Mouse (Mus musculus) T-helper 1 cell (primary cell): ENCODE data around the gene Lrrc8e.

Experiments used
- in situ Hi-C: fragments of 300-600 bp; cut with MboI, MseI; formaldehyde crosslinking; loops from one replicate; pipeline ENCODE4 v1.15.1; 2025; ENCODE audit warnings: high pct_unique_total_duplicates

Gene Lrrc8e

DNA sequence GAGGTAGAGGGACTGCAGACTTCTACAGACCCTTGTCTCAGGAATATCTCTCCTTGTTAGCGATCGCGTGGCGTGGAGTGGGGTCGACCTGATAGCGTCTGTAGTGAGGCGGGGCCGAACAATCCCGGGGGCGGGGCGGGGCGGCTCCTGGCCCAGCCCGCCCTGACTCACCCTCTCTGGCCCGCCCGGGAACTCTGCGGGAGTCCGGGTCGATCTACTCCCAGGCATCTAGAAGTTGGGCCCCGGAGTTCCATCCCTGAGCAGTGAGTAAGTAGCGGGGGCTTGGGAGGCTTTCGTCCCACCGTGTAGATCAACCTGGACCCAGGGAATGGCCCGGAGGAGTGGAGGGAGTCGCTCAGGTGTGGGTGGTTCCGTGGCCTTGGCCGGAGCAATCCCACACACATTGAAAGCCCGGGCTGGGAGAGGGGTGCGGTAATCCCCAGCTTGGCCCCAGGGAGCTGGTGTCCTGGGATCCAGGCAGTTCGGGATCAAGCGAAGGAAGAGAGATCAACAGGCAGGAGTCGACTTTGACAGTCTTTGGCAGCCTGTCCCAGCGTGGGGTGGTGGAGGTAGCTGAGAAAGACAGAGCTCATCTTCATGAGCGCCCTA, at the start of gene Lrrc8e:
TSS of gene Lrrc8e (plus strand) at position 89 of the 609 bp plus-strand sequence.
- in situ Hi-C loops = loop anchor here (10.0 kb wide), 1 partner anchor 602 kb away; the partner anchor contains the start of genes Pcp2, Pet100 and Xab2

DNA sequence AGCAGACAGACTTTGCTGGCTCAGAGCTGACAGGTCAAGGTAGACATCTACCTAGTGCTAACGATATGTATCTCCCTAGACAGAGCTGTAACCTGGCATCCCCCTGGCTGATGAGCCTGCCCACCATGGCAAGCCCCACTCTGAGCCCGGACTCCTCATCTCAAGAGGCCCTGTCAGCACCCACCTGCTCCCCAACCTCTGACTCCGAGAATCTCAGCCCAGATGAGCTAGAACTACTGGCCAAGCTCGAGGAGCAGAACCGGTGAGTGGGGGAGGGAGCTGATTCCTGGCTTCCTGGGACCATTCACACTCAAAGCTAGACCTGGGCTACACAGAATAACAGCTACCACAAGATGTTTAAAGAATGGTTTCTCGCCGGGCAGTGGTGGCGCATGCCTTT, 43.2 kb upstream of the Lrrc8e start:
- in situ Hi-C loops = no loop called here

DNA sequence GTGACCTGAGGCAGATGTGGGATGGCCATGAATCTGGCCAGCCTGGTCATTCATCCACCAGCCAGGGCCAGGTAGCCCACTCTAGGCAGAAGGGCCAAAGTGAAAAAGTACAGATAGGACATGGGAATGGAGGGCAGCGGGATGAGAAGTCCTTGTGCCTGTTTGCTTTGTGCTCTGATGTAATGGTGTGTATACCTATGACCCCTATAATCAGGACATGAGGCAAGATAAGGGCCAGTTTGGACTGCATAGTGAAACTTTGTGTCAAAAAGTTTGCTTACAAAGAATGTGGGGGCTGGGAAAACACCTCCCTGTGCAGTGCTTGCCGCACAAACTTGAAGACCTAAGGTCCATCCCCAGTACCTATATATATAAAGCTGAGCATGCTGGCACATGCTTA, 40.5 kb upstream of the Lrrc8e start:
- in situ Hi-C loops = no loop called here

DNA sequence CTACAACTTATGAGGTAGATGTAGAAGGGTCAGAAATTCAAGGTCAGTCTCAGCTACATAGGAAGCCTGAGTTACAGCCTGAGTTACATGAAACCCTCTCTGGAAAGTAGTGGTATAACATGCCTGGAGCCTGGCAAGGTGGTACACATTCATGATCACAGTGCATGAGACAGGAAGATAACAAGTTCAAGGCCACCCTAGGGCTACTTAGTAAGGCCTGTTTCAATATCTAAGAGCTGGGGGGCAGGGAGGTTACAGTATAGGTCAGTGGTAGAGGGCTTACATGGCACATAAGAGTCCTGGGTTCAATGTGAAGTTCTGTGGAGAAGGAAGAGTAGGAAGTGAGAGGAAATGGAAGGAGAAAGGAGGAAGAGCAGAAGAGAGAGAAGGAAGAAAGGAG, 38.0 kb upstream of the Lrrc8e start:
- in situ Hi-C loops = no loop called here

DNA sequence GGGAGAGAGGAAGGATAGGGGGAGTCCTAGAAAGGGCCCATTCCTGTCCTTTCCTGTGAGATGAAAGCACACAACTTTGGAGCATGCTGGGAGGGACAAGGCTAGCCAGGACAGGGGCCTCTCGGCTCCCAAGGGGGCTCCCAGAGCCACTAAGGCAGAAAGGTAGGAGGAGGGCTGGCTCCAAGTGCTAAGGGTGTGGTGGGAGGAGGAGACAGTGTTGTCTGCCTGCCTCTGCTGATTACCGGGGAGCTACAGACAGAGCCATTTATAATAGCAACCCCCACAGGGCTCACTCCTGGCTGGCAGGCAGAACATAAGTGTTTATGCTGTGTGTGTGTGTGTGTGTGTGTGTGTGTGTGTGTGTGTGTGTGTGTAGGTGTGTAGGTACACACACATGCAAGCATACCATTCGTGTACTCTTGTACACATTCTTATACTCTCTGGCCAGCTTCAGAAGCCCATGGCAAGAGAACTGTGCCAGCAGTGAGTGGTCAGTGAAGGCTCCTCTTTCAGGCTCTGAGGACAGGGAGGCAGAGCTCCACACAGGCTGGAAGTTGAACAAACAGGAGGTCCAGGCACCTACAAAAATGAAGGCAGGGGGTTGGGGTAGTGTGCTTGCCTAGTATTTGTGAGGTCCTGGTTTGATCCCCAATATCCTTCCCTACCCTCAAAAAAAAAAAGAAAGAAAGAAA, 37.5 kb upstream of the Lrrc8e start:
- in situ Hi-C loops = no loop called here

DNA sequence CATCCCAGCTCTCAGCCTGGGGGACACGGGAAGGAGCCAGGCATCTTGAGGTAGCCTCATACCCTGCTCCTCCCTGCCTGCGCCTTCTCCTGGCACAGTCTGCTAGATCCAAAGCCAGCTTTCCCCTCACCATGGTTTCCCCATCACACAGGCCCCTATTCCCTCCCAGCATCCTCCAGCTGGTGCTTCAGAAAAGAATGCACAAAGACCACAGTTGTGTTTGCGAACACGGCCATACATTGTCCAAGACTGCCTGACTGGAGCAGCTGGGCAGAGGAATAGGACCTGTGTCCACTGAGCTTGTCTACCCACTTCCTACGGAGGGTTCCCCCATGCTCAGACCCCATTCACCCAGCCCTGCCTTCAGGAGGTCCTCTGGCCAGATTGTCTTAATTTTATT, 34.3 kb upstream of the Lrrc8e start:
- in situ Hi-C loops = no loop called here

DNA sequence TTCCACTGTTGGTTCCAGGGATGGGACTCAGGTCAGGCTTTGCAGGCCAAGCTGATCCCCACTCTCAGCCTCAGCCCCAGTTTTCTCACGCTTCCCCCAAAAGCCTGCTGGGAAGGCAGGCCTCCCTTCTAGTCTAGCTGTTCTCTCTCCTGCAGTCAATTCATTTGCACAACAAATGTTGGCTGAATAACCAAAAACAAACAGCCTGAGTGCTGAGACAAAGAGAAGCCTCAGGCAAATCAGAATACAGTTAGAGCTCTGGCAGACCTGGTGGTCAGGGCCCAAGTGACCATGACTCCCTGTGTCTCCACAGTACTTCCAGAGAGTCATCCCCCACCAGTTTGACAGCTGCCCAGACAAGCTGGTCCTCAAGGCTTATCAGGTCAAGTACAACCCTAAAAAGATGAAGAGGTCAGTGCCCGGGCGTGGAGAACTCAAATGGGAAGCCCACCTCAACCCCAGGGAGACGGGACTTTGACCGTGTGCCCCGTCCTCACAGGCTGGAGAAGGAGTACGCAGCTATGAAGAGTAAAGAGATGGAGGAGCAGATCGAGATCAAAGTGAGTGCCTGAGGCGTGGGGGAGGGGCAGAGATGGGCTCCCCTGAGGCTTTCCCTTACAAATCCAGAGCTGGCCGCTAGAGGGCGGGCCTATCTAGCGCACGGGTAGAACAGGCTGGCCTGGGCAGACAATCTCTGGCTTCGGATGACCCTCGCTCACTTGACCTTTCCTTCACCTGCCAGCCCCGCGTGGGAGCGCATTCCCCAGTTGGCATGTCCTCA, 33.6 kb upstream of the Lrrc8e start:
- in situ Hi-C loops = no loop called here

DNA sequence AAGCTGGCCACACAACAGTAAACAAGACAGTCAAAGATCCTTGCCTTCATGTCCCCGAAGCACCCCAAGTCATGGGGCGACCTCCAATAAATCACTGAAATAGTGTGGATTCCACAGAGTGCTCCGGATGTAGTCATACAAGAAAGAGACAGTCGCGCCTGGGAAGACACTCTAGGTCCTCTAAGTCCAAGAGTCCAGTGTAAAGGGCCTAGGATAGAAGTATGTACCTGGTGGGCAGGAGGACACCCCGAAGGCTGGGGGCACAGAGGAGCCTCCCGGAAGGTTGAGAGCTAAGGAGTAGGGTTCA, 33.1 kb upstream of the Lrrc8e start:
- in situ Hi-C loops = no loop called here

DNA sequence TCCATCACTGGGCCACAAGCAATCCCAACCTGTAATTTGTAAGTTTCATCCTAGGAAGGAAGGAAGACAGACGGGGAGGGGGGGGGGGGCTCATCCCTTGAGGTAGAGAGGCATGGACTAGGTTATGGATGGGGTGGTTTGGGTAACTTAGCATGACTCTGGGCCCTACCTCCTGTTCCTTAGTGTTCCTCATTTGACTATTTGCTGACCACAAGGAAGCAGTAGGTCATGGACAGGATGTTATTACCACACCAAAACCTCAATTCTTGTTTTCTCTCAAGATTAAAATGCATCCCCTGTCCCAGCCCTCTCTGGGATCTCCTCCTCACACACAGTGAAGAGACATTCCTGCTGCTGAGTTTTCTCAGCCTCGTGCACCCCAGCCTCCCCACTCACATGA, 25.3 kb upstream of the Lrrc8e start:
- in situ Hi-C loops = no loop called here

DNA sequence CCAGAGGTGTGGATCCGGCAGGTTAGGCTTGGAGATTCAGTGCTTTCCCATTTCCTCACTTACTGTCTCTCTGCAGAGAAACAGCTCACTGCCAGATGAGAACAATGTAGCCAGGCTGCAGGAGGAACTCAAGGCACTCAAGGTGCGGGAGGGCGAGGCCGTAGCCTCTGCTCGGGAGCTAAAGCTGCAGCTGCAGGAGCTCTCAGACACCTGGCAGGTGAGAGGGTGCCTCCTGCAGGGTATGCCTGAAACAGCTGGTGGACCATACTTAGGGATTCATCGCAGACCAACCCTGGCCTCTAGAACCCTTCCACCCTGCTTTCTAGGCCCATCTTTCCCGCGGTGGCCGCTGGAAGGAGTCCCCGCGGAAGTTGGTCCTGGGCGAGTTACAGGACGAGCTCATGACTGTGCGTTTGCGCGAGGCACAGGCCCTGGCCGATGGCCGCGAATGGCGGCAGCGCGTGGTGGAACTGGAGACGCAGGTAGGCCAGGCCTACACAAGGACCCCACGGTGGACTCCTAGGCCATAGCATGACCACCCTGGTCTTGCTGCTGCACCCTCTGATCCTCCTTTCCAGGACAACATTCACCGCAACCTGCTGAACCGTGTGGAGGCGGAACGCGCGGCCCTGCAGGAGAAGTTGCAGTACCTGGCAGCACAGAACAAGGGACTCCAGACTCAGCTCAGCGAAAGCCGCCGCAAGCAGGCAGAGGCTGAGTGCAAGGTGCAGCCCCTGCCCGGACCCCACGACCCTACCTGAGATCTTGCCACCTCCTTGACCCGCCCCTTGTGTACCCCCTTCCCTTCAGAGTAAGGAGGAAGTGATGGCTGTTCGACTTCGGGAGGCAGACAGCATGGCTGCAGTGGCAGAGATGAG, 21.1 kb upstream of the Lrrc8e start:
- in situ Hi-C loops = no loop called here

DNA sequence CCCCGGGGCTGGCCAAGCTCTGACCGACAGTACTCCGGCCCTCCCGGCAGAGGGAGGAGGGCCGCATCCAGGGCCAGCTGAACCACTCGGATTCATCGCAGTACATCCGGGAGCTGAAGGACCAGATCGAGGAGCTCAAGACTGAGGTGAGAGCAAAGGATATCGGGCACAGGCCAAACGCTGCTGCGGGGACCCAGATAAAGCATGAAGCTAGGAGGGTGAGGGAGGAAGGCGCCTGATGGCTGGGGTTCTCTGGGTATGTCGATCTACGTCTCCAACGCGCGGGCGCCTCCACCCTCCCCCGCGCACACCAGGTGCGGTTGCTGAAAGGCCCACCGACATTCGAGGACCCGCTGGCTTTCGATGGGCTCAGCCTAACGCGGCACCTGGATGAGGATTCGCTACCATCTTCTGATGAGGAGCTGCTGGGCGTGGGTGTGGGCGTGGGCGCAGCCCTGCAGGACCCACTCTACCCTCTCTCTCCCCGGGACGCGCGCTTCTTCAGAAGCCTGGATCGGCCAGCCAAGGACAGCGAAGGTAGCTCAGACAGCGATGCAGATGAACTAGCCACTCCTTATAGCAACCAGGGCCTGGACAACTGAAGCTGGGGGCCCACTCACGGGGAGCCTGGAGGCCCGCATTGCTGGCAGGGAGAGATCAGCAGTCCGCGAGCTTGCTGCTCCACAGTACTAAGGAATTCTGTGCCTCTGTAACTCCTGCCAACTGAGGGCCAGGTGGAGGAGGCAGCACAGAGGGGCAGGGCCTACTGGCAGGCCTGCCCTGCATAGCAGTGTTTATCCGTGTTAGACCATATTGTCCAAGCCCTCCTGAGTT, 20.2 kb upstream of the Lrrc8e start:
- in situ Hi-C loops = no loop called here

DNA sequence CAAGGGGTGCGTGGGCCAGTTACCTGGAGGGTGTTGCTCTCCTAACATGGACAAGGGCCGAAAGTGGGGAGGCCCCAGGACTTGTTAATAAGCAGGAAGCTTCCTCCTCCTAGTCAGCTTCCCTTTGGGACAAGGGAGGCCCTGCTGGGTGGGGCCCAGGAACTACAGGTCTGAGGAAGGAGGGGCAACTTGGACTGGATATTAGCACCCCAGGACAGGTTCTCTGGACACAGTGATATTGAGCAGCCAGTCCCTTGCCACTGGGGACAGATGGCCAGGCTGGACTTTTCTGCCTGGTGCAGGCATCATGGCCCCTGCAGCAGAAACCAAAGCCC, 19.6 kb upstream of the Lrrc8e start:
- in situ Hi-C loops = no loop called here

DNA sequence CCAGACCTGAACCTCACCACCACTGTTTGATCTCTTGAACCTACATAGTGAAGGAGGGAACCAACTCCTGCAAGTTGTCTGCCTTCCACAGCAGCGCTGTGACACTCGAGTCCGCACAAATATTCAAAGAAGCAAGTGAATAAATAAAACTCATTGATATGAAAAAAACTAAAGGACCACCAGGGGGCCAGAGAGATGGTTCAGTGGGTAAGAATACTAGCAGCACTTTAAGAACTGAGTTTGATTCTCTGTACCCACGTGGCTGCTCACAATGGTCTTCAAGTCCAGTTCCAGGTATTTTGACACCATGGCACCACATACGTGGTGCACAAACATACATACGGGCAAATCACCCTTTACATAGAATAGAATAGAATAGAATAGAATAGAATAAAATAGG, 15.5 kb upstream of the Lrrc8e start:
- in situ Hi-C loops = no loop called here

DNA sequence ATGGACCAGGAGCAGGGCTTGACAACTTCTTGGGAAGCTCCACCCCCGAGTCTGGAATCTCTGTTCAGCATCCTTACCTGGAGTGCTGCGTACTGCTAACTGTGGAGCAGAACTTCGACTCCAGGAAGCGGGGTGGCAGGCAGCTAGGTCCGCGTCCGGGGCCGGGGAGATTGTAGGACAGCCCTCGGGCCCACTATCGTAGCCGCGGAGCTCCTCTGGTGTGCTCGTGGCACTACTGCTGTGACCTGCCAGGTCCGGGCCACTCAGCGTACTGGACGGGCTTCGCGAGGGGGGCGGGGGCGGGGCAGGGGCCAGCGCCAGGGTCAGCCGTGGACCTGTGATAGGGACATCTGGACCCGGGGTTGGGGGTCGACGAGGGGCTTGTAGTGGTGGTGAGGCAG, 13.8 kb upstream of the Lrrc8e start:
- in situ Hi-C loops = no loop called here

DNA sequence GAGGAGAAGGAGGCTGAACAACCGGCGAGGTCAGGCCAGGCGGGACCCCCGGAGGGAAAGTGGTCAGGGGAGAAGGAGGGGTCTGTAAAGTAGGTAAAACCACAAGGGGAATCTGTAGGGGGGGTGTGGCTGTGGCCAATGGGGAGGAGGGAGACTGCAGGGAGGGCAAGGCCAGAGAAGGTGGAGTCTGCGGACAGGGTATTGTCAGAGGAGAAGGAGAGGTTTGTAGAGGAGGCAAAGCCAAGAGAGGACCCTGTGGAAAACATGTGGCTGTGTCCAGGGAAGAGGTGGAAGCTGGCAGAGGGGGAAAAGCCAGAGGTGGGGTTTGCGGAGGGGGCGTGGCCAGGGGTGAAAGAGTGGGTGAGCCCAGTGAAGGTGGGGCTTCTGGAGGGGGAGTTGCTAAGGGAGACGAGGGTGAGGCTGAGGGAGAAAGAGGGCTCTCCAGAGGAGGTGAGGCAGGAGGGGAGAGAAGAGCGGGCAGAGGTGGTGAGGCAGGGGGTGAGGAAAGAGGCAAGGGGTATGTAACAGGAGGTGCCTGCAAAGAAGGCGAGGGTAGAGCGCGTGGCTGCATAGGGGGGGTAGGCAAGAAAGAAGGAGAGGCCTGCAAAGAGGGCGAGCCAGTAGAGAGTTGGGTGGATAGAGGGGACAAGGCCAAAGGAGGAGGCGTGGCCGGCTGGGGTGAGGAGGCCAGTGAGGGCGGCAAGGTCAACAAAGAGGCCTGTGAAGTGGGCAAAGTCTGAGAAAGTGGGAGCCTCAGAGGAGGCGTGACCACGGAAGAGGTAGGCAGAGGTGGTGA, 13.2 kb upstream of the Lrrc8e start:
- in situ Hi-C loops = no loop called here

DNA sequence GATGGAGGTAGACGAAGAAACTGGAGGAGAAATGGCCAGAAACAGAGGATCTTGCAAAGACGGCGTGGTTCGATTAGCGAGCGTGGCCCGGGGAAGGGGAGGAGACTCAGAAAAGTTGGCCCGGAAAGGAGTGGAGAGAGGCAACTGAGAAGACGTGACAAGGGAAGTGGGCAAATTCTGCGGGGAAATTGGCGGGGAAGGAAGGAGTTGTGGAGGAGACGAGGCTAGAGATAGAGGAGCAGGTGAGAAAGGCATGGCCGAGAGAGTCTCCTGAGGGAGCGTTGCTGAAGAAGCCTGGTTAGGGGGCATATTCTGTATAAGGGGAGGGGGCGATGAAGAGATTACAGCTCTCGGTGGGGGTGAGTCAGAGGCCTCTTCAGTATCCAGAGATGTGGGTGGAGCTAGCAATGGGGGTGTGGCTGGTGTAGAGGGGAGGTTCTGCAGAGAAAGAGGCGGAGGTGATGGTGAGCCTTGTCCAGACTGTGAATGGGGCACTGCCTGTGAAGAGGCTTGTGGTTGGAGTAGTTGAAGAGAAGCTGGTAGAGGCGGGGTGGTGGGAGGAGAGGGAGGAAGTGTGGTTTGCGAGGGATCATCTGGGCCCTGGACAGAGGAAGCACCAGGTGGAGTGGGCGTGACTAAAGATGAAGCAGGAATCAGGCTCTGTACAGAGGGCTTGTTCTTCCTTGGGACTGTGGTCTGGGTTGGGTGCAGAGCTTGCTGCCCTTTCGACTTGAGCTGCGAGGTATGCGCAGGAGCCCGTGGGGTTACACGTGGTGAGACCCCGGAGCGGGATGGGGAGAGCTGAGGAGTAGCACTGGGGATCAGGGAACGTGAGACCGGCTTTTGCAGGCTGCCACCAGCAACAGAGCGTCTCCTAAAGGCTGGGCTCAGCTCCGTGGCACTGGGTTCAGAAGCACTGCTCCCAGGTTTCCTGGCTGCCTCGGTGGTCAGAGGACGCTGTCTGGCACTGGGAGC, 12.3 kb upstream of the Lrrc8e start:
- in situ Hi-C loops = no loop called here

DNA sequence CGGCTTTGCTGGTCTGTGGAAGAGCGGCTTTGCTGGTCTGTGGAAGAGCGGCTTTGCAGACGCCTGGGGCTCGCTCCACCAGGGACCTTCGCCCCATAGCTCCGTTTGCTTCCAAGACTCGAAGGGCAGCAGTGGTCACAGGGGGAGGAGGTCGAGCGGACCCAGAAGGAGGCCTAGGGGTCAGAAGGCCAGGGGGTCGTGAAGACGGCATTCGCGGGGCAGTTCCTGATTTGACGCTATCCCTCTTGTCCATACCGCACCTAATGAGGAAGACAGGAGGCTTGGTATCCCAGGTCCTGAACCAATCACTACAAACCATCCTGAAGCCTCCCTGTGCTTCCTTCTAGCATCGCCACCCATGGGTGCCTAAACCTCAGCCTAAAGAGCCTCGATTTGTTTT, 10.3 kb upstream of the Lrrc8e start:
- in situ Hi-C loops = loop anchor here (5.0 kb wide), 1 partner anchor 49 kb away; the partner anchor contains the start of gene Evi5l

DNA sequence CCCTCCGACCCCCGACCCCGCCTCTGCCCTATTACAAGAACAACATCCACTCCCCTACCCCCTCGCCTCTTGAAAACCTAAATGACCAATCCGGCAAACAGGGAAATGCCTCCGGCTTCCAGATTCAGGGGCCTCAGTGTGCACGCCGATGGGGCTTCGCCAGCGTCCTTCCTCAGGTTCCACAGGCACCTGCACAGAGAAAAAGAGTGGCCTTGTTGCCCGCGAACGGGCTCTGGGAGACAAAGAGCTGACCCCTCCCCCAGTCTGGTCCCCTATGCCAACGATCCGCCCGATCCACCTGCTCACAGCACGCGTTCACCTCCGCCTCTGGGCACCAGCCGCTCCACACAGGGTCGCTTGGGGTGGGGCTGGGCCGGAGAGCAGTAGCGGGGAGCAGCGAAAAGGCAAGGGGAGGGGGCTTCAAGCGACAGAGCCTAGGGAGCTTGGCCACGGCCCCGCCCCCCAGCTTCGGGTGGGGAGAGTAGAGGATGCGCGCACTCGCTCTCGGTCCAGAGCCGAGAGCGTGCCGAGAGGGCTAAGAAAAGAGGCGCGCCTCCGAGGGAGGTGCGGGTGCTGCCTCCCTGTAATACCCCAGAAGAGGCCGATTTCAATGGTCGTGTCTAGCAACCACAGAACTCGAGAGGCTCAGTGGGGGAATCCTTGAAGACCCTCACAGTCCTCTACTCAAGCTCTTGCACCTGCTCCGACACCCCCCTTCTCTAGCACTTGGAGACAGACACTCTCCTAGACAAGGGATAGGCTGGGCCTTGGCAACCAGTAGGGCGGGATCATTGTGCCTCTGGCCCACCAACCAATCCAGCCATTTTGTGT, 9.6 kb upstream of the Lrrc8e start, which contains the start of gene Prr36:
TSS of gene Prr36 (minus strand) at position 669 of the 831 bp plus-strand sequence.
- in situ Hi-C loops = loop anchor here (5.0 kb wide), 1 partner anchor 50 kb away; the partner anchor contains the start of gene Evi5l
